Mouse (Mus musculus) hindbrain, embryonic 15.5 days (tissue): ENCODE data around the gene Fbxo22. TPM values are rescaled to one million over a fixed set of nuclear protein-coding genes. Genes with fewer than 3 reads are reported as not detected.

ENCODE experiments used
- ATAC-seq: fragments of 200-750 bp; cut with Nextera tagmentation; 2 replicates; pipeline ENCODE4 v1.8.0; 2017; ENCODE audit warnings: low read depth, moderate number of reproducible peaks, moderate TSS enrichment; ENCODE audit not compliant: low FRiP score
- H3K27ac ChIP-seq: fragments of 300-500 bp; sonication (generic); replicated peaks from 2 replicates; pipeline ENCODE4 v1.5.1; 2015; ENCODE audit warnings: mild to moderate bottlenecking, inconsistent platforms
- H3K27me3 ChIP-seq: fragments of 300-500 bp; sonication (generic); 2 replicates; pipeline ENCODE4 v1.6.1; 2015; ENCODE audit warnings: control low read depth, inconsistent platforms
- H3K36me3 ChIP-seq: fragments of 300-500 bp; sonication (generic); 2 replicates; pipeline ENCODE4 v1.6.1; 2015; ENCODE audit warnings: control low read depth, inconsistent platforms
- H3K4me1 ChIP-seq: fragments of 300-500 bp; sonication (generic); replicated peaks from 2 replicates; pipeline ENCODE4 v1.6.1; 2015; ENCODE audit warnings: control low read depth, inconsistent platforms
- H3K4me2 ChIP-seq: fragments of 300-500 bp; sonication (generic); 2 replicates; pipeline ENCODE4 v1.6.1; 2015; ENCODE audit warnings: moderate library complexity, mild to moderate bottlenecking, inconsistent platforms
- H3K4me3 ChIP-seq: fragments of 300-500 bp; sonication (generic); 2 replicates; pipeline ENCODE4 v1.5.1; 2015; ENCODE audit warnings: mild to moderate bottlenecking, inconsistent platforms
- H3K9ac ChIP-seq: fragments of 300-500 bp; sonication (generic); 2 replicates; pipeline ENCODE4 v1.6.1; 2015; ENCODE audit warnings: inconsistent platforms
- H3K9me3 ChIP-seq: fragments of 300-500 bp; sonication (generic); 2 replicates; pipeline ENCODE4 v1.6.1; 2016; ENCODE audit warnings: control low read depth, inconsistent platforms
- WGBS: fragments of 180-500 bp; shearing (Covaris S2); methylation state at CpG from one replicate; pipeline ENCODE4 v1.1.7; 2015; 5-methylcytosine and 5-hydroxymethylcytosine counted together
- polyA plus RNA-seq: library from polyadenylated mRNA; unstranded; fragments of >200 nt; fragmentation: Nextera tagmentation; extraction: Ambion mirVana; gene quantifications from 2 replicates; pipeline ENCODE4 v1.2.1, GENCODE M21; 2015

Fbxo22 gene
- polyA plus RNA-seq, 1 experiment from 2014 or later = 82.7 TPM

GRCm38 (mm10) chr9:55257105-55257504 is 48.4 kb downstream of the Fbxo22 start:
- no peak overlapping the region for H3K27ac ChIP-seq
- no peaks in the 10 kb centered on the region for H3K36me3 ChIP-seq
- no peak overlapping the region for H3K9ac ChIP-seq
- H3K27me3 ChIP-seq = no peaks in the 10 kb centered on the region
- no peak overlapping the region for H3K4me3 ChIP-seq
- no peaks in the 10 kb centered on the region for H3K9me3 ChIP-seq
- no peaks in the 10 kb centered on the region for H3K4me1 ChIP-seq
- no peak overlapping the region for H3K4me2 ChIP-seq
- 82% methylated on average over 2 of the region's 2 CpGs for WGBS
- no peak for ATAC-seq

- H3K9ac ChIP-seq = no peak overlapping the region
- H3K4me2 ChIP-seq = no peak overlapping the region
- no peak overlapping the region for H3K4me3 ChIP-seq
- ATAC-seq = no peak
- H3K27me3 ChIP-seq = no peaks in the 10 kb centered on the region
- H3K9me3 ChIP-seq = no peaks in the 10 kb centered on the region
- WGBS = 49% methylated on average over 6 of the region's 6 CpGs
- H3K36me3 ChIP-seq = no peaks in the 10 kb centered on the region
- no peak overlapping the region for H3K27ac ChIP-seq
- H3K4me1 ChIP-seq = no peaks in the 10 kb centered on the region
Observed at GRCm38 (mm10) chr9:55259741-55260140, 51.0 kb downstream of the Fbxo22 start.

GRCm38 (mm10) chr9:55264356-55265302 is 55.9 kb downstream of the Fbxo22 start:
- H3K27ac ChIP-seq = no peak overlapping the region
- H3K4me2 ChIP-seq = no peak overlapping the region
- WGBS = 82% methylated on average over 8 of the region's 8 CpGs
- no peaks in the 10 kb centered on the region for H3K9me3 ChIP-seq
- ATAC-seq = no peak
- no peaks in the 10 kb centered on the region for H3K27me3 ChIP-seq
- no peak overlapping the region for H3K4me3 ChIP-seq
- no peaks in the 10 kb centered on the region for H3K36me3 ChIP-seq
- H3K9ac ChIP-seq = no peak overlapping the region
- no peaks in the 10 kb centered on the region for H3K4me1 ChIP-seq

GRCm38 (mm10) chr9:55271960-55272560 is 63.3 kb downstream of the Fbxo22 start:
- no peaks in the 10 kb centered on the region for H3K4me1 ChIP-seq
- no peak overlapping the region for H3K27ac ChIP-seq
- H3K27me3 ChIP-seq = no peaks in the 10 kb centered on the region
- H3K4me2 ChIP-seq = no peak overlapping the region
- H3K4me3 ChIP-seq = no peak overlapping the region
- no peaks in the 10 kb centered on the region for H3K9me3 ChIP-seq
- H3K36me3 ChIP-seq = no peaks in the 10 kb centered on the region
- H3K9ac ChIP-seq = no peak overlapping the region
- ATAC-seq = no peak
- WGBS = 68% methylated on average over 5 of the region's 5 CpGs

DNA sequence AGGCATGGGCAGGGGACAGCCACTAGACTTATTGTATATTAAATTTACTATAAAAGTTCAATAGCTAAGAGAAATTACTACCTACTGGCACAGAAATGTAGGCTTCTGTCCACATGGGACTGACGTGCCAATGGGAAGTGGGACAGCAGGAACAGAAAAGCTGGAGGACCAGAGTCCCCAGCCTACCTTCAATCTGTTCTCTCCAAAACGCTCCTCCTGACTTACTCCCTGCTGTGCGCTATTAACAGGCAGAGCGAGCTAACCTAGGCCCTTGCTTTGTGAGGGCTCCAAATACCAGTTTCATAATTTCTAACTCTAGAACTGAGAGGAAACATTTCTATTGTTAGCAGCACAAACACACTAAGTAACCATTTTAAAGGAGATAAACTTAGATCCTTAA is 65.2 kb downstream of the Fbxo22 start:
- Histone ChIP-seq H3K27ac (no peak overlapping the region), H3K4me3 (no peak overlapping the region), H3K4me1 (no peaks in the 10 kb centered on the region), H3K27me3 (no peaks in the 10 kb centered on the region), H3K36me3 (no peaks in the 10 kb centered on the region), H3K4me2 (no peak overlapping the region), H3K9me3 (no peaks in the 10 kb centered on the region), H3K9ac (no peak overlapping the region)
- ATAC-seq = no peak
- 40% methylated on average over 4 of the region's 4 CpGs for WGBS

Other genes starting within 250 kb of the Fbxo22 start
- 4.4 and 4.5 TPM in 2 replicates for gene Chrna5, start 228.0 kb upstream of the Fbxo22 start, polyA plus RNA-seq
- gene Chrna3, start 182.4 kb upstream of the Fbxo22 start, polyA plus RNA-seq = 15.5 and 18.5 TPM in 2 replicates
- 1.2 and 1.4 TPM in 2 replicates for gene Chrnb4, start 160.1 kb upstream of the Fbxo22 start, polyA plus RNA-seq
- gene Ube2q2, start 60.1 kb upstream of the Fbxo22 start, polyA plus RNA-seq = 40.0 and 41.3 TPM in 2 replicates
- gene Nrg4, start 117.9 kb downstream of the Fbxo22 start, polyA plus RNA-seq = 1.2 and 1.7 TPM in 2 replicates
- 4.5 and 5.3 TPM in 2 replicates for gene Tmem266, start 118.0 kb downstream of the Fbxo22 start, polyA plus RNA-seq